Mouse (Mus musculus): ENCODE measurements around the gene Rhebl1. TPM values are rescaled to one million over a fixed set of nuclear protein-coding genes. Genes with fewer than 3 reads are reported as not detected.
A peak's percentile ranks its signal among the peaks of the same experiment; 100 is the strongest.

Rhebl1 gene
- polyA plus RNA-seq, 1 experiment from 2014 or later, result 2.9 TPM

DNA sequence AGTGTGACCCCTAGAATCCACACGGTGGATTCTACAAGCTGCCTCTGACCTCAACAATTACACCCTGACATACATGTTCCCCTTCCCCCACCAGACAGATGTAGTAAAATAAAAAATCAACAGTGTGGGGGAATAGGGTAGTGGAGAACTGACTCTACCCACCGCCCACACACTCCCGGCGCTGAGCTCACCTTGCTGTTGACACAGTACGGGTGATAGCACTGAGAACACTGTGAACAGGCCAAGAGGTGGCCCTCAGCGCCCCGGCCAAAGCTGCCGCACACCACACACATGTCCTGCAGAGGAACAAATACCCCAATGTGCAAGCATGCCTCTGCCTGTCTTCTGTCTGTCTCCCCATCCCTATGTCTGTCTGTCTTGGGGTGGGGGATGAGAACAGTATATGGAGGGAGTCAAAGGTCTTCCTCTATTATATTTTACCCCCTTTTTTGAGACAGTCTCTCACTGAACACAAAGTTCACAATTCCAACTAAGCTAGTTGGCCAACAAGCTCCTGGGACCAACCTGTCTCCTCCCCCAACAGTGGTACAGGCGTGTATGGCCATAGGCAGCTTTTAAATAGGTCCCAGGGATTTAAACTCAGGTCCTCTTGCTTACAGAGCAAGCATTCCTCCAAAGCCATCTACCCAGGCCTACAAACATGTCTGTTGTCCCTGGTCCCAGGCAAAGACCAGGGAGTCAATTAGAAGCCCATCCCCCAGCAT lies 34.9 kb downstream of the Rhebl1 start:
- no peaks in the 10 kb centered on the region for H3K27me3 ChIP-seq
- WGBS (ENCODE audit: insufficient replicate concordance), result 80% methylated on average over 9 of the region's 9 CpGs
- H3K4me2 ChIP-seq, result no peak overlapping the region
- ATAC-seq (ENCODE audit: insufficient read depth), result peak; percentile 62
- no peak overlapping the region for H3K9ac ChIP-seq
- peaks cover 99% of the 10 kb centered on the region for H3K36me3 ChIP-seq (replicated peaks)
- peak overlapping the region; percentile 53 for H3K27ac ChIP-seq (replicated peaks)
- no peaks in the 10 kb centered on the region for H3K9me3 ChIP-seq (replicated peaks)
- H3K4me3 ChIP-seq (replicated peaks), result no peak overlapping the region
- H3K4me1 ChIP-seq (replicated peaks), result peaks cover 5% of the 10 kb centered on the region; the same call in 1 of the 2 replicates

DNA sequence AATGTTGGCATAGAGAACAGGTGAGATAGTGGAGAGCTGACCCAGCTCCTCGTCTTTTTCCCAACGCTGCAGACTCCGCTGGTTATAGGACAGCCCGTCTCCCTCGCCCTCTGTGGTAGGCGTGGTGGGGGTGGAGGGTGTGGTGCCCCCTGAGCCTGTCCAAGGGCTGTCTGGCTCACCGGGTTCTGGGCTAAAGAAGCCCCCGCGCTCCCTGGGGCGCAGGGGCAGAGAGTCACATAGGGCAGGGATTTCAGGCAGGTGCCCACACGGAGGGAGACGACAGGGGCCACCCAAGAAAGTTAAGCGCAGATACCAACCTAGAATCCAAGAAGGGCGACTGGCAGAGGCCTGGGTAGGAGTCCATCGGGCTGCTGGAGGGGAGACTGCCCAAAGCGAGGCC lies 40.1 kb downstream of the Rhebl1 start:
- no peak for ATAC-seq (ENCODE audit: insufficient read depth)
- Histone ChIP-seq H3K9ac (no peak overlapping the region), H3K4me3 (replicated peaks) (no peak overlapping the region), H3K4me1 (replicated peaks) (no peaks in the 10 kb centered on the region), H3K27ac (replicated peaks) (no peak overlapping the region), H3K4me2 (no peak overlapping the region), H3K9me3 (replicated peaks) (no peaks in the 10 kb centered on the region), H3K27me3 (no peaks in the 10 kb centered on the region), H3K36me3 (replicated peaks) (peaks cover 99% of the 10 kb centered on the region)
- WGBS (ENCODE audit: insufficient replicate concordance), result 82% methylated on average over 16 of the region's 16 CpGs

DNA sequence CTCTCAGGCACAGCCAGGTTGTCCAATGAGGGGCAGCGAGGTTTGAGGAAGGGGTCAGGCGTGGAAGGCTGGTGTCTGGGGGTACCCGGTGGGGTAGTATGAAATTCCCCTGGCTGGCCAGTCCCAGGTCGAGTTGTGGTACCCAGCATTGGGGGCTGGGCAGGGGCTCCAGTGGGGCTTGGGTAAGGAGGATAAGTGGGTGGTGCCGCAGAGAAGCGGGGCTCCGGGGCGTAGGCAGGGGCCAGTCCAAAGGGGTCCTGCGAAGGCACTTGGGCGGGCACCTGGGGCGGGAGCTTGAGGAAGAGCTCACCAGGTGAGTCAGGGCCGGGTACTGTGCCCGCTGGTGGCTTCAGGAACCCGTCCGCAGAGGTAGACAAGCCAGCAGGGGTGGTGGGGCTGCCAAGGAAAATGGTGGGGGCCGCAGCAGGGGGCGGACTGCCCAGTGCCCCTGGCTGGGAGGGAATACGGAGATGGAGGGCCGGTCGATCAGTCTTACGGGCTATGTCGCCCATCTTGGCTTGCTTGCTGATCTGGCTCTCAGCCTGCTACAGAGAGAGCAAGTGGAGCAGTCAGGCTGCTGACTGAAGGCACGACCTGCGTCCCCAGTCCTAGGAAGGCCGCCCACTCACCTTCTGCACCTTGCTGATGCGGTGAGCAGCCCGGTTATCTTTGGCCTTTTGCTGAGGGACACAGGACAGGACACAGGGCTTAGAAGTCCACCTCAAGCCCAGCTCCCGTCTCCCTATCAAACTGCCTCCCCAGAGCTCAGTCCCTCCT lies 41.0 kb downstream of the Rhebl1 start:
- no peak overlapping the region for H3K27ac ChIP-seq (replicated peaks)
- peaks cover 100% of the 10 kb centered on the region for H3K36me3 ChIP-seq (replicated peaks)
- no peak overlapping the region for H3K4me3 ChIP-seq (replicated peaks)
- no peak for ATAC-seq (ENCODE audit: insufficient read depth)
- H3K9ac ChIP-seq, result no peak overlapping the region
- no peaks in the 10 kb centered on the region for H3K27me3 ChIP-seq
- whole genome bisulfite sequencing (ENCODE audit: insufficient replicate concordance), result 87% methylated on average over 28 of the region's 28 CpGs
- no peaks in the 10 kb centered on the region for H3K9me3 ChIP-seq (replicated peaks)
- no peak overlapping the region for H3K4me2 ChIP-seq
- H3K4me1 ChIP-seq (replicated peaks), result no peaks in the 10 kb centered on the region

DNA sequence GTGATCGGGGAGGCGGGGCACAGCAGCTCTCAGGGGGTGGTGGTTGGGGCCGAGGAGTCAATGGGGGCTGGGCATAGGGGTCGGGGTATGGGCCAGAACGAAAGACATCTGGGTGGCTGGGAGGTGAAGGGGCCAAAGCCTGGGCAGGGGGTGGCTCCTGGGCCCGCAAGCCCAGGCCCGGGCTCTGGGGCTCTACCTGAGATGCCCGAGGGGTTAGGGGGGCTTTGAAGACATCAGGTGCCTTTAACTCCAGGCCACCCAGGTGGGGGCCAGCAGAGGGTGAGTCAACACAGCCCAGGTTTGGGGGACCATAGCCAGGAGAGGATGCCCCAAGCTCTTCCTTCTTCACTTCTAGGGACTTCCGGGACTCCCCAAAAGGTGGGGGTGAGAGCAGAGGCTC lies 41.6 kb downstream of the Rhebl1 start:
- H3K4me1 ChIP-seq (replicated peaks), result no peaks in the 10 kb centered on the region
- 90% methylated on average over 9 of the region's 9 CpGs for WGBS (ENCODE audit: insufficient replicate concordance)
- no peak overlapping the region for H3K4me2 ChIP-seq
- H3K4me3 ChIP-seq (replicated peaks), result no peak overlapping the region
- H3K27me3 ChIP-seq, result no peaks in the 10 kb centered on the region
- H3K36me3 ChIP-seq (replicated peaks), result peaks cover 100% of the 10 kb centered on the region
- no peak overlapping the region for H3K9ac ChIP-seq
- no peaks in the 10 kb centered on the region for H3K9me3 ChIP-seq (replicated peaks)
- no peak overlapping the region for H3K27ac ChIP-seq (replicated peaks)
- ATAC-seq (ENCODE audit: insufficient read depth), result 0 out of 2 replicates have a peak, but pooled peaks have one; percentile 11

DNA sequence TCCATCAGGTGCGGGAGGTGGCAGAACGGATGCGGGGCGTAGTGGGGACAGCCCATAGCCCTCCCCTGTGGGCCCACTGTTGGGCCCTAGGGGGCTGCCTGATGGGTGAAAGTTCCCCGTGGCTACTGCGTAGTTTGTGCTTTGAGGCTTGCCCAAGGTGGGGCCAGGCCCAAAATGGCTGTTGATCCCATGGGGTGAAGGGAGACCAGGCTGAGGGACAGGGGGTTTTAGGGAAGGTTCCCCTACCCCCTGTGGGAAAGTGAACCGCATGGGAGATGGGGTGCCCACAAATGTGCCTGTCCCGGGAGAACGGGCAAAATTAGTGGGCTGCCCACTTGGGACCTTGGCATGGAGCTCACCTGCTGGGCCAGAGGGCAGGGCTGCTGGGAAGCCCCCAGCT lies 42.3 kb downstream of the Rhebl1 start:
- no peak for ATAC-seq (ENCODE audit: insufficient read depth)
- WGBS (ENCODE audit: insufficient replicate concordance), result 89% methylated on average over 9 of the region's 9 CpGs
- Histone ChIP-seq H3K27me3 (no peaks in the 10 kb centered on the region), H3K9ac (no peak overlapping the region), H3K4me3 (replicated peaks) (no peak overlapping the region), H3K36me3 (replicated peaks) (peaks cover 100% of the 10 kb centered on the region), H3K9me3 (replicated peaks) (no peaks in the 10 kb centered on the region), H3K4me1 (replicated peaks) (no peaks in the 10 kb centered on the region), H3K4me2 (no peak overlapping the region), H3K27ac (replicated peaks) (no peak overlapping the region)

DNA sequence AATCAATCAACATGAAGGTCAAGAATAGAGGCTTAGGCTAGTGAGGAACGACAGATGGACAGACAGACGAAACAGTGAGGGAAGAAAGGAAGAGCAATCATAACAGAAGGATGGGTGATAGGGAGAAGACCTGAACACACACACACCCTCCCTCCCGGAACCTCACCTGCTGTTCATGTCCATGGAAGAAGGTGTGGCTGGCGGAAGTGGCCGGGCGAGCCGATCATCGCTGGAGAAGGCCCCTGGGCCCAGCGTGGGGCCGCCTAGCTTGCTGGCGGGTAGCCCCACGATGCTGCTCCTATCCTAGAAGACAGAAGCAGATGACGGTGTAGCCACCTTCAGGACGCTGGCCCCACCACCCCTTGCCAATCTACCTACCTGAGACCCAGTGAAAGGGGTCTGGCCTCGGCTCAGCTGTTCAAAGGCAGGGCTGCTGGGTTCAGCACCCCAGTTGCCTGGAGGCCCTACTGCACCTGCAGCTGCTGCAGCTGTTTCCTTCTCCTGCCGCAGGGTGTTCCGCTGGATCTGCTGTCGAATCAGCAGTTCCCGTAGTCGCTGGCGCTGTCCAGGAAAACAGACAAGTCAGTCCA lies 43.0 kb downstream of the Rhebl1 start:
- no peak overlapping the region for H3K4me3 ChIP-seq (replicated peaks)
- H3K27ac ChIP-seq (replicated peaks), result no peak overlapping the region
- ATAC-seq (ENCODE audit: insufficient read depth), result no peak
- no peak overlapping the region for H3K9ac ChIP-seq
- H3K27me3 ChIP-seq, result no peaks in the 10 kb centered on the region
- no peak overlapping the region for H3K4me2 ChIP-seq
- H3K4me1 ChIP-seq (replicated peaks), result no peaks in the 10 kb centered on the region
- 86% methylated on average over 21 of the region's 21 CpGs for WGBS (ENCODE audit: insufficient replicate concordance)
- H3K9me3 ChIP-seq (replicated peaks), result no peaks in the 10 kb centered on the region
- peaks cover 100% of the 10 kb centered on the region for H3K36me3 ChIP-seq (replicated peaks)

DNA sequence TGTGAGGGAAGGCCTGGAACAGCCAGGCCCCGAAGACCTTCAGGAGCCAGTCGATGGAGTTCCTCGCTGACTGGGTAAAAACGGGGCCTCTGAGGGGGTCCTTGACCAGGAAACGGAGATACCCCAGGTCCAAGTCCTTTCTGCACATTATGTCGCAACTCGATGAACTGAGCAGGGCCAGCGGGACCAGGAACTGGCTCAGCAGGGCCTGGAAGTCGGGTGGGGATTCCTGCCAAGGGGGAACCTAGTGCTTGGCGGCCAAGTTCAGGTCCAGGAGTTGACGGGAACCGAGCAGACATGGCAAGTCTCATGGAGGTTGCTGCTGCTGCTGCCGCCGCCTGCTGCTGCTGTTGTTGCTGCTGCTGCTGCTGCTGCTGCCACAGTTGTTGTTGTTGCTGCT lies 43.7 kb downstream of the Rhebl1 start:
- 80% methylated on average over 14 of the region's 14 CpGs for WGBS (ENCODE audit: insufficient replicate concordance)

DNA sequence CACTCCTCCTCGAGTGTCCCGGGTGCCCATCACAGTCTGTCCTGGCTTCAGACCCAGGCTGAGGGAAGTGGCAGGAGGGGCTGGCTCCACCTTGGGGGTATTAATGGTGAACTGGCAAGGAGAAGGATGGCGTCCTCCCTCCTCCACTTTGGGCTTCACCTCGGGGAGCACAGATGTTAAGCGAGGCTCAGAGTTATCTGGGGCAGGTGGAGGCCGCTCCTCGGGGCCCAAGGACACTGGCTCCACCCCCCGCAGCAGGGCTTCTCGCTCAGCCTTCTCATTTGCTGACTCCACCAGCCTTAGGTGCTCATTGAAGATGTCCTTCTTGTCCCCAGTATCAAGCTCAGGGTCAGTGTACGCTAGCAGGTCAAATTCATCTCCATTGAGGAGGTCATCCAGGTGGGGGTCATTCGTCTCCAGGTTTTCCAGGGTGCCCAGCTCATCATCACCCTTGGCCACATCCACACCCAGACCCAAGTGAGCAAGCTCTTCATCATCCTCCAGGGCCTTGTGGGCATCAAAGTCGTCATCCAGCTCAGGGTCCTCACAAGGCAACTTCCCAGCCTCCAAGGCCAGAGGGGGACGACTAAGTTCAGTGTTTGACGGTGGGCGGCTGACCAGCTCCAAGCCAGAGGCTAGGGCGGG lies 44.3 kb downstream of the Rhebl1 start:
- no peak for ATAC-seq (ENCODE audit: insufficient read depth)
- Histone ChIP-seq H3K4me1 (replicated peaks) (no peaks in the 10 kb centered on the region), H3K4me3 (replicated peaks) (no peak overlapping the region), H3K9me3 (replicated peaks) (no peaks in the 10 kb centered on the region), H3K27ac (replicated peaks) (no peak overlapping the region), H3K36me3 (replicated peaks) (peaks cover 100% of the 10 kb centered on the region), H3K4me2 (no peak overlapping the region), H3K9ac (no peak overlapping the region), H3K27me3 (no peaks in the 10 kb centered on the region)
- WGBS (ENCODE audit: insufficient replicate concordance), result 73% methylated on average over 16 of the region's 16 CpGs

More for the DNA sequence above, 43.7 kb downstream of the Rhebl1 start:
- H3K9me3 ChIP-seq (replicated peaks), result no peaks in the 10 kb centered on the region
- no peaks in the 10 kb centered on the region for H3K27me3 ChIP-seq
- no peak overlapping the region for H3K4me3 ChIP-seq (replicated peaks)
- no peak for ATAC-seq (ENCODE audit: insufficient read depth)
- no peak overlapping the region for H3K4me2 ChIP-seq
- H3K27ac ChIP-seq (replicated peaks), result no peak overlapping the region
- H3K36me3 ChIP-seq (replicated peaks), result peaks cover 100% of the 10 kb centered on the region
- no peaks in the 10 kb centered on the region for H3K4me1 ChIP-seq (replicated peaks)
- no peak overlapping the region for H3K9ac ChIP-seq

DNA sequence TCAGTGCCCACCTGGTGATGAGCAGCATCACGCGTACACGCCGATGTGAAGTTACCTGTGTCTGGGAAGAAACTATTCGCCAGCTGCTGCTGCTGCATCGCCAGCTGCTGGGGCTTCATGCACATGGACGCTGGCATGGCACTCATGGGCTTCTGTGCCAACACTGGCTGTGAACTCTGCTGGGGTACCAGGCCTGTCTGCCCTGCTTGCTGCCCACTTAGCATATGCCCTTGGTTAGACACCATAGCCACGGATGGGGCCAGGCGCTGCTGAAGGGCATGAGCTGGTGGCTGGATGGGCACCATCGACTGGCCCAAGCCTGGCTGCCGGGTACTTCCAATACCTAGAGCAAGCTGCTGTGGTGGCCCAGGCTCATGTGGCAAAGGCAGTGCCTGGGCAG lies 45.2 kb downstream of the Rhebl1 start:
- Histone ChIP-seq H3K4me1 (replicated peaks) (peaks cover 6% of the 10 kb centered on the region), H3K4me2 (no peak overlapping the region), H3K4me3 (replicated peaks) (no peak overlapping the region), H3K9ac (no peak overlapping the region), H3K27me3 (no peaks in the 10 kb centered on the region), H3K9me3 (replicated peaks) (no peaks in the 10 kb centered on the region), H3K27ac (replicated peaks) (no peak overlapping the region), H3K36me3 (replicated peaks) (peaks cover 100% of the 10 kb centered on the region)
- no peak for ATAC-seq (ENCODE audit: insufficient read depth)
- 90% methylated on average over 11 of the region's 11 CpGs for whole genome bisulfite sequencing (ENCODE audit: insufficient replicate concordance)

DNA sequence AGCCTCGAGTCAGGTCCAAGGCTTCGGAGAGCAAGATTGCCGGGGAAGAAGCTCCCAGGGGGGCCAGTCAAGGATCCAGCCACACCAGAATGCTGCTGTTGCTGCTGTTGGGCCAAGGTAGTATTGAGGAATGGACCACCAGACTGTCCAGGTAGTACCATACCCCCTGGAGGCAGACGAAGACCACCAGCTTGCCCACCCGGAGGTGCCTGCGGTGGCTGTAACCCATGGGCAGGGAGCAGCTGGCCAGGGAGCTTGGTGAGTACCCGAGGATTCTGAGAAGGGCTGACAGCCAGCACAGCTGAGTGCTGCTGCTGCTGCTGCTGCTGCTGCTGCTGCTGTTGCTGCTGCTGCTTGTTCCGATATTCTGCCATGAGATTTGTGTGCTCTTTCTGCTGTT lies 48.2 kb downstream of the Rhebl1 start:
- 79% methylated on average over 8 of the region's 8 CpGs for WGBS (ENCODE audit: insufficient replicate concordance)
- no peak overlapping the region for H3K27ac ChIP-seq (replicated peaks)
- H3K27me3 ChIP-seq, result no peaks in the 10 kb centered on the region
- no peak overlapping the region for H3K4me3 ChIP-seq (replicated peaks)
- H3K9me3 ChIP-seq (replicated peaks), result no peaks in the 10 kb centered on the region
- H3K9ac ChIP-seq, result no peak overlapping the region
- no peak for ATAC-seq (ENCODE audit: insufficient read depth)
- H3K36me3 ChIP-seq (replicated peaks), result peaks cover 100% of the 10 kb centered on the region
- H3K4me2 ChIP-seq, result no peak overlapping the region
- peaks cover 11% of the 10 kb centered on the region for H3K4me1 ChIP-seq (replicated peaks)

DNA sequence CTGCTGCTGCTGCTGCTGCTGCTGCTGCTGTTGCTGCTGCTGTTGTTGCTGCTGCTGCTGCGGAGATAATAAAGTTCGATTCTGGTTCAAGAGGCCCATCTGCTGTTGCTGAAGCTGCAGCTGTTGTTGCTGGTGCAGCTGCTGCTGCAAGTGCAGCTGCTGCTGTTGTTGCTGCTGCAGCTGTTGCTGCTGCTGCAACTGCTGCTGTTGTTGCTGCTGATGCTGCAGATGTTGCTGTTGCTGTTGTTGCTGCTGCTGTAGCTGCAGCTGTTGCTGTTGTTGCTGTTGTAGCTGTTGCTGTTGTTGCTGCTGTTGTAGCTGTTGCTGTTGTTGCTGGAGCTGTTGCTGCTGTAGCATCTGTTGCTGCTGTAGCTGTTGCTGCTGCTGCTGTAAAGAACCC lies 49.2 kb downstream of the Rhebl1 start:
- no peak for ATAC-seq (ENCODE audit: insufficient read depth)
- Histone ChIP-seq H3K27me3 (no peaks in the 10 kb centered on the region), H3K36me3 (replicated peaks) (peaks cover 100% of the 10 kb centered on the region), H3K9ac (no peak overlapping the region), H3K9me3 (replicated peaks) (no peaks in the 10 kb centered on the region), H3K4me2 (no peak overlapping the region), H3K4me3 (replicated peaks) (no peak overlapping the region), H3K27ac (replicated peaks) (no peak overlapping the region), H3K4me1 (replicated peaks) (peaks cover 11% of the 10 kb centered on the region)
- WGBS (ENCODE audit: insufficient replicate concordance), result 84% methylated on average over 2 of the region's 2 CpGs

All from liver, embryonic 15.5 days (tissue).